Mouse (Mus musculus) CH12F3 (cell line): ENCODE results near the gene Sycp2.

Experiments
- in situ Hi-C: fragments of 300-500 bp; cut with MboI; formaldehyde crosslinking; loops from 2 replicates; pipeline ENCODE4 v1.14.3; 2020; ENCODE audit warnings: low sequenced_read_pairs

Sycp2 gene

DNA sequence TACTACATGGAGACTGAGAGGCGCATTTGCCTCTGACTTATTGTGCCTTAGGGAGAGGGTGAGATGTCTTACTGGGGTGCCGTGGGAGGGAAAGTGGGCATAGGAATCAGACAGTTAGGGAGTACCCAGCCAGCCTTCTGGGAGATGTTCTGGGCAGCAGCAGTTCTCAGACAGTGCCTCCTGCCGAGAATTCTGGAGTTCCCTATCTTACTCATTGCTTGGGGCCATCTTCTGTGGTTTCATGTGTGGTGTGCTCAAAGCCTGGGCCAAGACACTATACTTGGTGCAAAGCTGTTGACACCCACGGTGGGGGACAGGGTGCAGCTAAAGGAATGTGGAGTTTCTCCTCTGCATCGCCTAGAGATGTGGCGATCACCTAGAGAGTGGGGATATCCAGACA is 102.8 kb downstream of the Sycp2 start:
- in situ Hi-C loops, result no loop called here

GRCm38 (mm10) chr2:178304188-178304529 is 103.3 kb downstream of the Sycp2 start:
- in situ Hi-C loops, result no loop called here

- in situ Hi-C loops, result no loop called here
Measured at GRCm38 (mm10) chr2:178303453-178304187, 103.9 kb downstream of the Sycp2 start.
